Mouse (Mus musculus) lung, postnatal 0 days (tissue): ENCODE data around the gene Psmb7. TPM values are rescaled to one million over a fixed set of nuclear protein-coding genes. Genes with fewer than 3 reads are reported as not detected.

ENCODE experiments used
- ATAC-seq: fragments of 200-750 bp; cut with Nextera tagmentation; 2 replicates; pipeline ENCODE4 v1.8.0; 2017; ENCODE audit warnings: moderate library complexity
- DNase-seq: peaks from one replicate; pipeline ENCODE4 v3.0.0-alpha.2; 2016; ENCODE audit warnings: low spot score
- H3K27ac ChIP-seq: fragments of 300-500 bp; sonication (generic); 2 replicates; pipeline ENCODE4 v1.5.1; 2014; ENCODE audit warnings: antibody characterized with exemption, mild to moderate bottlenecking, low read length, mixed read lengths
- H3K27me3 ChIP-seq: fragments of 300-500 bp; sonication (generic); replicated peaks from 2 replicates; pipeline ENCODE4 v1.6.1; 2014; ENCODE audit warnings: low read length, mixed read lengths; ENCODE audit not compliant: insufficient read depth
- H3K36me3 ChIP-seq: fragments of 300-500 bp; sonication (generic); 2 replicates; pipeline ENCODE4 v1.6.1; 2014; ENCODE audit warnings: low read length, mixed read lengths; ENCODE audit not compliant: insufficient read depth
- H3K4me1 ChIP-seq: fragments of 300-500 bp; sonication (generic); 2 replicates; pipeline ENCODE4 v1.6.1; 2014; ENCODE audit warnings: antibody characterized with exemption, low read depth, low read length, mixed read lengths; ENCODE audit not compliant: insufficient read depth
- H3K4me2 ChIP-seq: fragments of 300-500 bp; sonication (generic); replicated peaks from 2 replicates; pipeline ENCODE4 v1.6.1; 2014; ENCODE audit warnings: low read depth, mild to moderate bottlenecking, low read length, moderate library complexity, mixed read lengths
- H3K4me3 ChIP-seq: fragments of 300-500 bp; sonication (generic); 2 replicates; pipeline ENCODE4 v1.5.1; 2014; ENCODE audit warnings: low read depth, low read length
- H3K9ac ChIP-seq: fragments of 300-500 bp; sonication (generic); replicated peaks from 2 replicates; pipeline ENCODE4 v1.6.1; 2014; ENCODE audit warnings: low read depth, mild to moderate bottlenecking
- H3K9me3 ChIP-seq: fragments of 300-500 bp; sonication (generic); 2 replicates; pipeline ENCODE4 v1.6.1; 2016; ENCODE audit warnings: low read length, mixed read lengths
- CTCF ChIP-seq: IDR thresholded peaks from 2 replicates; pipeline ENCODE4 v1.5.1; 2016; ENCODE audit warnings: antibody characterized with exemption, mild to moderate bottlenecking
- EP300 ChIP-seq: IDR thresholded peaks from 2 replicates; pipeline ENCODE4 v1.6.1; 2016; ENCODE audit warnings: antibody characterized with exemption, mild to moderate bottlenecking, control low read depth
- whole genome bisulfite sequencing: fragments of 180-500 bp; shearing (Covaris S2); extraction: QIAGEN DNeasy Blood & Tissue Kit; methylation state at CpG from one replicate; pipeline ENCODE4 v1.1.7; 2014; 5-methylcytosine and 5-hydroxymethylcytosine counted together
- polyA plus RNA-seq: library from polyadenylated mRNA; unstranded; fragments of >200 nt; fragmentation: Nextera tagmentation; extraction: Ambion mirVana; gene quantifications from 2 replicates; pipeline ENCODE4 v1.2.1, GENCODE M21; 2015

The Psmb7 gene
- polyA plus RNA-seq, 1 experiment from 2014 or later, result 135 TPM

- no peak for DNase-seq
- Histone ChIP-seq H3K27me3 (no peaks in the 10 kb centered on the region), H3K9ac (no peak overlapping the region), H3K27ac (no peak overlapping the region), H3K4me1 (no peaks in the 10 kb centered on the region), H3K4me3 (no peak overlapping the region), H3K36me3 (peaks cover 28% of the 10 kb centered on the region), H3K9me3 (no peaks in the 10 kb centered on the region), H3K4me2 (no peak overlapping the region)
- TF ChIP-seq CTCF, result no peak
- no peak for TF ChIP-seq EP300
- no peak for ATAC-seq
- WGBS, result 85% methylated on average over 4 of the region's 4 CpGs
These were observed 15.1 kb downstream of the Psmb7 start for GRCm38 (mm10) chr2:38628801-38629200.

- H3K9ac ChIP-seq, result no peak overlapping the region
- TF ChIP-seq EP300 (no peak), CTCF (no peak)
- DNase-seq, result no peak
- no peak overlapping the region for H3K4me3 ChIP-seq
- H3K36me3 ChIP-seq, result peaks cover 1% of the 10 kb centered on the region; the same call in 1 of the 2 replicates
- WGBS, result 80% methylated on average over 8 of the region's 8 CpGs
- no peaks in the 10 kb centered on the region for H3K4me1 ChIP-seq
- H3K27ac ChIP-seq, result no peak overlapping the region
- no peaks in the 10 kb centered on the region for H3K9me3 ChIP-seq
- ATAC-seq, result no peak
- H3K4me2 ChIP-seq, result no peak overlapping the region
- H3K27me3 ChIP-seq, result no peaks in the 10 kb centered on the region
These were observed 19.9 kb downstream of the Psmb7 start for GRCm38 (mm10) chr2:38623821-38624590.

- no peaks in the 10 kb centered on the region for H3K27me3 ChIP-seq
- no peaks in the 10 kb centered on the region; the same call in 1 of the 2 replicates for H3K36me3 ChIP-seq
- DNase-seq (no peak), ATAC-seq (no peak)
- H3K4me3 ChIP-seq, result no peak overlapping the region
- H3K4me2 ChIP-seq, result no peak overlapping the region
- no peak for TF ChIP-seq EP300
- TF ChIP-seq CTCF, result no peak
- WGBS, result 89% methylated on average over 3 of the region's 3 CpGs
- no peak overlapping the region for H3K9ac ChIP-seq
- H3K27ac ChIP-seq, result no peak overlapping the region
- H3K4me1 ChIP-seq, result no peaks in the 10 kb centered on the region
- H3K9me3 ChIP-seq, result no peaks in the 10 kb centered on the region
These were observed 20.5 kb downstream of the Psmb7 start for GRCm38 (mm10) chr2:38623411-38623810.

- WGBS, result 50% methylated on average over 6 of the region's 6 CpGs
- no peak overlapping the region for H3K27ac ChIP-seq
- H3K4me3 ChIP-seq, result no peak overlapping the region
- DNase-seq, result peak; percentile 19
- H3K9ac ChIP-seq, result no peak overlapping the region
- TF ChIP-seq CTCF (peak; percentile 49), EP300 (no peak)
- no peaks in the 10 kb centered on the region for H3K27me3 ChIP-seq
- H3K4me2 ChIP-seq, result no peak overlapping the region
- ATAC-seq, result no peak
- no peaks in the 10 kb centered on the region for H3K4me1 ChIP-seq
- no peaks in the 10 kb centered on the region for H3K9me3 ChIP-seq
- no peaks in the 10 kb centered on the region for H3K36me3 ChIP-seq
These were observed 22.3 kb downstream of the Psmb7 start for GRCm38 (mm10) chr2:38621610-38622021.

- Histone ChIP-seq H3K4me3 (no peak overlapping the region), H3K27me3 (no peaks in the 10 kb centered on the region)
- 73% methylated on average over 4 of the region's 4 CpGs for WGBS
These were observed 22.8 kb downstream of the Psmb7 start for GRCm38 (mm10) chr2:38621076-38621475.

GRCm38 (mm10) chr2:38619777-38620176 lies 24.1 kb downstream of the Psmb7 start:
- Histone ChIP-seq H3K27me3 (no peaks in the 10 kb centered on the region), H3K4me2 (no peak overlapping the region), H3K4me3 (no peak overlapping the region), H3K9ac (no peak overlapping the region), H3K4me1 (no peaks in the 10 kb centered on the region), H3K9me3 (no peaks in the 10 kb centered on the region), H3K27ac (no peak overlapping the region), H3K36me3 (no peaks in the 10 kb centered on the region)
- no peak for ATAC-seq
- no peak for DNase-seq
- WGBS, result 91% methylated on average over 4 of the region's 4 CpGs
- TF ChIP-seq EP300, result no peak
- TF ChIP-seq CTCF, result no peak

More at GRCm38 (mm10) chr2:38621076-38621475, 22.8 kb downstream of the Psmb7 start:
- Histone ChIP-seq H3K9me3 (no peaks in the 10 kb centered on the region), H3K4me1 (no peaks in the 10 kb centered on the region), H3K4me2 (no peak overlapping the region), H3K9ac (no peak overlapping the region), H3K27ac (no peak overlapping the region), H3K36me3 (no peaks in the 10 kb centered on the region)
- TF ChIP-seq CTCF (no peak), EP300 (no peak)
- ATAC-seq (no peak), DNase-seq (no peak)
